Mouse (Mus musculus) gastrocnemius, adult 18-20 months (tissue): Measurements from ENCODE around the gene Fzd9. TPM values are rescaled to one million over a fixed set of nuclear protein-coding genes. Genes with fewer than 3 reads are reported as not detected.

ENCODE experiments used
- DNase-seq: peaks from one replicate; pipeline ENCODE4 v3.0.0; 2021; ENCODE audit warnings: low spot score
- long read RNA-seq, 2 experiments: library from polyadenylated mRNA; stranded (forward); transcript quantifications; one replicate each; pipeline ENCODE4 v2.0.0; 2021
- total RNA-seq, 2 experiments: library from RNA; stranded (reverse); gene quantifications; 2 replicates each; pipeline ENCODE4 v1.2.3; 2021

Fzd9 gene
- 10 to 100 TPM; 29.0 to 51.7 TPM for total RNA-seq
- long read RNA-seq, experiment 1, transcript Fzd9-201 (1 exons, 2,293 nt) = major isoform, 87 of 88 reads
- long read RNA-seq, experiment 1, partial matches to known transcripts = 0 of 88 reads
- long read RNA-seq, experiment 1, other reads (novel, unspliced or antisense) = 1 of 88 reads
- long read RNA-seq, experiment 2, transcript Fzd9-201 (1 exons, 2,293 nt) = major isoform, 46 of 46 reads
- long read RNA-seq, experiment 2, partial matches to known transcripts = 0 of 46 reads
- long read RNA-seq, experiment 2, other reads (novel, unspliced or antisense) = 0 of 46 reads

DNA sequence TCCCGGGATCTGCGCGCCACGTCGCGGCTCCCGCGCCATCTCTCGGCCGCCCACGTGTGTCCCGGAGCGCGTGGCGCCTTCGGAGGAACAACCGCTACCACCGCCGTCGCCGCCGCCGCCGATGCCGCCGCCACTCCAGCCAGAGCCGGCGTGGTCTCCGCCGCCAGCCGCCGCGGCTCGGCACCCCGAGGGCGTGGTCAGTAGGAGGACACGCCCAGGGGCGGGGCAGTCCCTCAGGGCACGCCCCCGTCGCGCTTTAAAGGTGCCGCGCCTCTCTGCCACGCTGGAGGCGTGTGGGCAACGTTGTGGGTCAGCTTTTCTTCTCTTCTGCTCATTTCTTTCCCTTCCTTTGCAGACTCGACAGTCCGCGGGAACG is at the start of gene Fzd9:
TSS of gene Fzd9 (minus strand) at position 152 of the 376 bp plus-strand sequence.
- DNase-seq = peak; percentile 85

DNA sequence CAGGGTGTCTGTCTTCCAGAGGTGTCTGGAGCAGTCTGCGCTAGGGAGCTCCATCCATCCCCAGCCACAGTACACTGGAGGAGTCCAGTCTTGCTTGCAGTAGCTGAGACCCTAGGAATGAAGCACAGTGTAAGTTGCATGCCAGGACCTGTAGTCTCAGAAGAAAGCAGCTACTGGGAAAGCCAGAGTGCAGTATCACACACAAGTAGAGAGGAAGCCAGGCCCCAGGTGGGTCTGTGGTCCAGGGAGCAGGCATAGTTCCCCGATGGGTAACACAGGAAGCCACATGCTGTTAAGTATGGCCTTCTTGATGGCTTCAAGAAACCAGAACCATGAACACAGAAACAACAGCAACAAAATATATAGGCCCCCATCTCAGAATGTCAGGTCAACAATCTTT is 41.0 kb upstream of the Fzd9 start:
- no peak for DNase-seq

DNA sequence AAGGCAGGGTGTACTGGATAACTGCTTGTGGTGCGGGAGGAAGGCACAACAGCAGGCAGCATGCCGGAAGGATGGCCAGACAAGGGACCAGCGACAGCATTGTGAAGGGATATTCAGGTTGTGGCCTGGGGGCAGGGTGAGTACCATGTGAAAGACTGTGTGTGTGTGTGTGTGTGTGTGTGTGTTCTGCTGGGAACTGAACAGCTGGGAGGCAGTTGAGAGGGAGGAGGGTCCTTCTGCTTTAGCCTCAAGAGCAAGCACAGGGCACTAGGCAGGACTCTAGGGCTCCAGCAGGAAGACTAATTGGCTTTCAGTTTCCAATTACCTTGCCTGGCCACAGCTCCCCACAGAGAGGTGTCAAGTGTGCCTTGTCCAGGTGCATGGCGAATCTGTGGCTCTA is 40.2 kb upstream of the Fzd9 start:
- no peak for DNase-seq

GRCm38 (mm10) chr5:135290703-135291102 is 39.7 kb upstream of the Fzd9 start:
- no peak for DNase-seq

DNA sequence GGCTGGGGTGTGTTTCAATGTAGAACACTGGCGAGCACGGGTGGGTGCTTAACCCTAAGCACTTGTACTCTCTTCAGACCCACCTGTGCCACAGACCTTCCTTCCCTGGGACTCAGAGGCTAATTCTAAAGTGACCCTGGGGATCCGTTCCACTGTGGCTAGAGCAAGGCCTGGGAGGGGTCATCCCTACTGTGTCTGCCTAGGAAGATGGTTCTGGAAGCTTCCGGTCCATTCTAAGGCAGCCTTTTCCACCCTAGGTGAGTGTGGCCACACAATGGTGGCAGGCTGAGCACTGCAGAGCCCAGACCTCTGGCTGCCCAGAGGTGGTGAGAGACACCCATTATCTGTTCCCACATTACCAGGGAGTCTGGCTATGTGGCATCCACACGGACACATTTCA is 35.9 kb upstream of the Fzd9 start:
- no peak for DNase-seq

DNA sequence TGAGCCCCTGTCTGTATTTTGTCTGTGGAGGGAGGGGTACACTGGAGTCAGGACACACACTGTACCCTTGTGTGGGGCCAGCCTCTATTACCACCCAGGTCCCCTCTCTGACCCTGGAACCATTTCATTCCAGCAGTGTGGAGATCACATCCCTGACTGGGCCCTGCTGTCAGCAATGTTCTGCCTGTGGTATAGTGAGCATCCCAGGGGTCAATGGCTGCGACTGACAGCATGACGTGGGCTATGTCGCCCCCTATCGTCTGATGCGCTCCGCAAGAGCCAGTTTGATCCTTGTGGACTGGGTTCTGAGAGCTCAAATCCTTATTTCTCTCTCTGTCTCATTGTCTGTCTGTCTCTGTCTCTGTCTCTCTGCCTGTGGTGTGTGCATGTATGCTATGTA is 35.2 kb upstream of the Fzd9 start:
- peak; percentile 81 for DNase-seq

- no peak for DNase-seq
These were observed 34.2 kb upstream of the Fzd9 start for GRCm38 (mm10) chr5:135285211-135285610.

- DNase-seq = no peak
These were observed 29.2 kb upstream of the Fzd9 start for GRCm38 (mm10) chr5:135280226-135280625.

GRCm38 (mm10) chr5:135276597-135276996 is 25.6 kb upstream of the Fzd9 start:
- DNase-seq = no peak

- DNase-seq = no peak
These were observed 23.8 kb upstream of the Fzd9 start for GRCm38 (mm10) chr5:135274663-135275396.

GRCm38 (mm10) chr5:135271563-135272165 is 20.6 kb upstream of the Fzd9 start:
- no peak for DNase-seq

GRCm38 (mm10) chr5:135270361-135270760 is 19.3 kb upstream of the Fzd9 start:
- DNase-seq = no peak

DNA sequence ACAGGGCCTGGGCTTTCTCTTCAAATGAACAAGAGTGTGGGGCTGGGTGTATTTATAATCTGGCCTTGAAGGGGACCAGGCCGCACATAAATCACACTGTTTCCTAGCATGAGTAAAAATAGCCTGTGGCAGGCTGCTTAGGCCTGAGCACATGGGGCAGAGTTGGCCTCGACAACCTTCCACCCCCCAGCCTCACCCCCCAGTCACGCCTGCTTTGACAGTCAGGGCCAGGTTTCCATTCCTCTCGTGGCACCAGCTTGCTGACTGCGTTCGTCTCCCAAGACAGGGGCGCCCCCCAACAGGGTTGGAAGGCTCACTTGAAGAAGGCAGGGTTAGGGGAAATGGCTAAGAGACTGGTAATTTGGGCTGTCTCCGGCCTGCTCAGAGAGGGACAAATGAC is 18.4 kb upstream of the Fzd9 start:
- DNase-seq = peak; percentile 56

DNA sequence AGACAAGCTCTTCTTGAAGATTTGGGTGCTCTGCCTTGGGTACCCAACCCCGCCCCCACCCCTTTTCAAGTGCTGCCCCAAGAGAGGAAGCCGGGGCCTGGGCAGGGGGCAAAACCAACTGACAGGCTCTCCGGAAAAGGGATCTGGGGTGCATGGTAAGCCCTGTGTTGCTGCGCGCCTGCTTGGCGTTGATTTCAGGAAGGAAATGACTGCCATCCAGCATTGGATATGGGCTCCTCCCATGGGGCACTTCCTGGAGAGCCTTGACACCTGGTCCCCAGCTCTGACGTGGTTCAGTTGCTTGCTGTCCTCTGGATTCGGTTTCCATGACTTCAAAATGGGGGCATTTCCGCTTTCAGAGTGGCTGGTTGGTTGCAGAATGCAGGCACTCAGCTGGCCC is 13.5 kb upstream of the Fzd9 start:
- DNase-seq = no peak

GRCm38 (mm10) chr5:135263866-135264503 is 13.0 kb upstream of the Fzd9 start:
- DNase-seq = no peak

DNA sequence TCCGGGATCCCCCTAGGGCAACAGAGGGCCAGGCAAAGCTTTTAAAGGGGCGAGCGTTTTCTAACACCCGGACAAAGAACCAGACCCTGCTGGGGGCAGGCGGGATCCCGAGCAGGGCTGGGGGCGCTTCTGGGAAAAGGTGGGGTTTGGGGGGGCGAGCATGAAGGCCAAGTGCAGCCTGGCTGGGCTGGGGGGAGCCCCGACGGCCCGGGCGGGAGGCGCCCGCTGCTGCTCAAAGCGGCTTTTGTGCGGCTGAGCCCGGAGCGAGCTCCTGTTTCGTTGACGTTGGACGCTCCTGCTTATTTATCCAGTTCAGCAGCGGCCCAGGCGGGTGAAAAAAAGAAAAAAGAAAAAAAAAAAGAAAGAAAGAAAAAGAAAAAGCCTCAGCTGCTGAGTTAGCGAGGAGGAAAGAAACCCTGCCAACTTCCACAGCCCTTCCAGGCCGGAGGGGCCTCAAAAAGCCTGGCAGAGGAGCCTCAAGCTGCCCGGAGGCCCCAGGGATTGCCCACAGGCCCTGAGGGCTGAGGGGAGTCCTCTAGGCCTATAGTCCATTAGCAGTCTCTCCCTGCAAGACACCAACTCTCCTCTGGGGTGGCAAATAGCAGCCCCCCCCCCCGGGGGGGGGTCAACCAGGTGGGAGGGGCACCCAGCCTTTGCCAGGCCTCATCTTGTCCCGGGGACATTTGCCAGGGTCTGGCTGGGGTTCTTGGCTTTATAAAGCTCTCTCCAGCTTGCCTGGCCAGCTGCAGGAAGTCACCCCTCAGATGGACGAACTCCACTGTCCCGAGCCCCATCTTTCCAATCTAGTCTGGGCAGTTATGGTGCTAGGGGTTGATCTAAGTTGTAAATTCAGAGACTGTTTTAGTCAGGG is 7.5 kb upstream of the Fzd9 start:
- no peak for DNase-seq

- no peak for DNase-seq
These were observed 6.5 kb upstream of the Fzd9 start for GRCm38 (mm10) chr5:135257559-135257958.

DNA sequence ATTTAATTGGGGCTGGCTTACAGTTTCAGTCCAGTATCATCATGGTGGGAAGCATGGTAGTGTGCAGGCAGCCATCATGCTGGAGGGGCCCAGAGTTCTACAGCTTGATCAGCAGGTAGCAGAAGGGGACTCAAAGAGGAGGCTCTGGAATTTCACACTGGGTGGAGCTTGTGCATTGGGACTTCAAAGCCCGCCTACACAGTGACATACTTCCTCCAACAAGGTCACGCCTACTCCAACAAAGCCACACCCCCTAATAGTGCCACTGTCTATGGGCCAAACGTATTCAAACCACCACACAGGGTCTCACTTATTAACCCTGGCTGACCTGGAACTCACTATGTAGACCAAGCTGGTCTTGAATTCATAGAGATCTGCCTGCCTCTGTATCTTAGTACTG is 5.1 kb upstream of the Fzd9 start:
- DNase-seq = no peak

GRCm38 (mm10) chr5:135253741-135254401 is 2.8 kb upstream of the Fzd9 start:
- no peak for DNase-seq

- no peak for DNase-seq
These were observed 598 bp downstream of the Fzd9 start for GRCm38 (mm10) chr5:135250186-135251078.
